Mouse (Mus musculus) MEL (cell line): Measurements from ENCODE around the gene Apopt1. TPM values are rescaled to one million over a fixed set of nuclear protein-coding genes. Genes with fewer than 3 reads are reported as not detected.

Experiments used
- DNase-seq: peaks from one replicate; pipeline ENCODE4 v3.0.0; 2011; ENCODE audit warnings: low read depth, low spot score
- H3K27ac ChIP-seq: 2 replicates; pipeline ENCODE4 v1.5.1; 2012; ENCODE audit warnings: low read depth, mild to moderate bottlenecking, control low read depth, low read length, moderate library complexity; ENCODE audit not compliant: control insufficient read depth
- H3K27me3 ChIP-seq, 2 experiments: fragments of 150-350 bp in 1 of 2; sonication (generic) in 1 of 2; 2 replicates each; pipeline ENCODE4 v1.6.1; 2012; ENCODE audit warnings: low read length in 2 of 2, mild to moderate bottlenecking in 2 of 2, improper control_type of control experiment in 1 of 2, moderate library complexity in 1 of 2; ENCODE audit not compliant: insufficient read depth in 2 of 2, control insufficient read depth in 1 of 2
- H3K36me3 ChIP-seq, 2 experiments: 2 replicates each; pipeline ENCODE4 v1.6.1; 2012 to 2014; ENCODE audit warnings: low read length in 2 of 2, improper control_type of control experiment in 1 of 2, inconsistent platforms in 1 of 2, mild to moderate bottlenecking in 1 of 2; ENCODE audit not compliant: insufficient read depth in 2 of 2, control insufficient read depth in 1 of 2
- H3K4me1 ChIP-seq, 2 experiments: fragments of 150-350 bp in 1 of 2; sonication (generic) in 1 of 2; 2 replicates each; pipeline ENCODE4 v1.6.1; 2012; ENCODE audit warnings: low read length in 2 of 2, improper control_type of control experiment in 1 of 2, mild to moderate bottlenecking in 1 of 2; ENCODE audit not compliant: insufficient read depth in 2 of 2, control insufficient read depth in 1 of 2
- H3K4me3 ChIP-seq, 2 experiments: fragments of 150-350 bp in 1 of 2; sonication (generic) in 1 of 2; 2 replicates each; pipeline ENCODE4 v1.5.1; 2012; ENCODE audit warnings: low read depth in 2 of 2, low read length in 2 of 2, mild to moderate bottlenecking in 2 of 2, moderate library complexity in 2 of 2, control low read depth in 1 of 2, improper control_type of control experiment in 1 of 2; ENCODE audit not compliant: control insufficient read depth in 1 of 2, insufficient read depth in 1 of 2
- H3K79me2 ChIP-seq: 2 replicates; pipeline ENCODE4 v1.6.1; 2012; ENCODE audit warnings: mild to moderate bottlenecking, low read length, moderate library complexity; ENCODE audit not compliant: control insufficient read depth, poor library complexity, insufficient read depth
- H3K9ac ChIP-seq: 2 replicates; pipeline ENCODE4 v1.6.1; 2012; ENCODE audit warnings: low read depth, mild to moderate bottlenecking, control low read depth, low read length, moderate library complexity; ENCODE audit not compliant: control insufficient read depth, poor library complexity, severe bottlenecking
- H3K9me3 ChIP-seq: fragments of 150-350 bp; sonication (generic); replicated peaks from 2 replicates; pipeline ENCODE4 v1.6.1; 2012; ENCODE audit warnings: mild to moderate bottlenecking, low read length, improper control_type of control experiment, moderate library complexity; ENCODE audit not compliant: insufficient read depth
- CHD2 ChIP-seq: IDR thresholded peaks from 2 replicates; pipeline ENCODE4 v1.6.1; 2011; ENCODE audit warnings: low read length, improper control_type of control experiment
- E2F4 ChIP-seq: IDR thresholded peaks from 2 replicates; pipeline ENCODE4 v1.6.1; 2011; ENCODE audit warnings: low read depth, low read length, improper control_type of control experiment, borderline replicate concordance
- ETS1 ChIP-seq: IDR thresholded peaks from 2 replicates; pipeline ENCODE4 v1.6.1; 2012; ENCODE audit warnings: low read depth, mild to moderate bottlenecking, inconsistent platforms, low read length, improper control_type of control experiment, moderate library complexity
- GATA1 ChIP-seq: IDR thresholded peaks from 2 replicates; pipeline ENCODE4 v1.6.1; 2011; ENCODE audit warnings: low read depth, low read length, improper control_type of control experiment
- KAT2A ChIP-seq: conservative IDR thresholded peaks from 2 replicates; pipeline ENCODE4 v1.6.1; 2012; ENCODE audit warnings: low read depth, low read length, improper control_type of control experiment, inconsistent platforms
- MAFK ChIP-seq: IDR thresholded peaks from 2 replicates; pipeline ENCODE4 v1.6.1; 2011; ENCODE audit warnings: low read depth, mild to moderate bottlenecking, low read length, improper control_type of control experiment, borderline replicate concordance
- MAZ ChIP-seq: IDR thresholded peaks from 2 replicates; pipeline ENCODE4 v1.6.1; 2012; ENCODE audit warnings: low read depth, mild to moderate bottlenecking, inconsistent platforms, low read length, improper control_type of control experiment
- NELFE ChIP-seq: IDR thresholded peaks from 2 replicates; pipeline ENCODE4 v1.6.1; 2011; ENCODE audit warnings: low read depth, low read length, improper control_type of control experiment
- NRF1 ChIP-seq: IDR thresholded peaks from 2 replicates; pipeline ENCODE4 v1.6.1; 2014; ENCODE audit warnings: low read depth, mild to moderate bottlenecking, inconsistent platforms, low read length, improper control_type of control experiment, moderate library complexity; ENCODE audit not compliant: poor library complexity, insufficient read depth, severe bottlenecking
- POLR2A ChIP-seq, 2 experiments: IDR thresholded peaks; 2 replicates each; pipeline ENCODE4 v1.6.1; 2011 to 2012; ENCODE audit warnings: low read length in 2 of 2, mild to moderate bottlenecking in 2 of 2, control low read depth in 1 of 2, improper control_type of control experiment in 1 of 2, low read depth in 1 of 2, moderate library complexity in 1 of 2; ENCODE audit not compliant: control insufficient read depth in 1 of 2, insufficient read depth in 1 of 2, poor library complexity in 1 of 2
- POLR2AphosphoS2 ChIP-seq: IDR thresholded peaks from 2 replicates; pipeline ENCODE4 v1.6.1; 2011; ENCODE audit warnings: low read length, improper control_type of control experiment
- RCOR1 ChIP-seq: IDR thresholded peaks from 2 replicates; pipeline ENCODE4 v1.6.1; 2012; ENCODE audit warnings: low read depth, mild to moderate bottlenecking, inconsistent platforms, low read length, improper control_type of control experiment
- TBP ChIP-seq: IDR thresholded peaks from 2 replicates; pipeline ENCODE4 v1.8.0; 2011; ENCODE audit warnings: low read depth, low read length, improper control_type of control experiment
- TCF12 ChIP-seq: IDR thresholded peaks from 2 replicates; pipeline ENCODE4 v1.6.1; 2014; ENCODE audit warnings: low read depth, mild to moderate bottlenecking, inconsistent platforms, low read length, improper control_type of control experiment, moderate library complexity
- USF2 ChIP-seq, 2 experiments: IDR thresholded peaks; 2 replicates each; pipeline ENCODE4 v1.6.1; 2011 to 2012; ENCODE audit warnings: improper control_type of control experiment in 2 of 2, low read length in 2 of 2, borderline replicate concordance in 1 of 2, inconsistent platforms in 1 of 2, low read depth in 1 of 2, mild to moderate bottlenecking in 1 of 2; ENCODE audit not compliant: insufficient read depth in 1 of 2
- ZC3H11A ChIP-seq: IDR thresholded peaks from 2 replicates; pipeline ENCODE4 v1.6.1; 2012; ENCODE audit warnings: low read depth, mild to moderate bottlenecking, inconsistent platforms, low read length, improper control_type of control experiment
- ZKSCAN1 ChIP-seq: IDR thresholded peaks from 2 replicates; pipeline ENCODE4 v1.6.1; 2012; ENCODE audit warnings: low read depth, mild to moderate bottlenecking, inconsistent platforms, low read length, improper control_type of control experiment, moderate library complexity
- ZMIZ1 ChIP-seq: IDR thresholded peaks from 2 replicates; pipeline ENCODE4 v1.6.1; 2012; ENCODE audit warnings: low read depth, mild to moderate bottlenecking, inconsistent platforms, low read length, improper control_type of control experiment, moderate library complexity
- polyA plus RNA-seq, 2 experiments: library from polyadenylated mRNA; stranded (reverse) in 1 of 2; unstranded in 1 of 2; fragments of >175 nt in 1 of 2; fragments of >200 nt in 1 of 2; gene quantifications; 2 replicates each; pipeline versions ENCODE4 v1.2.1 to v1.2.4; 2012; ENCODE audit warnings: low replicate concordance in 2 of 2, low read depth in 1 of 2; ENCODE audit not compliant: insufficient read length in 2 of 2, insufficient read depth in 1 of 2, missing spikeins in 1 of 2
- total RNA-seq: library from RNA; depleted of rRNA; stranded (reverse); fragments of 300-350 nt; gene quantifications from 2 replicates; pipeline ENCODE4 v1.2.3, GENCODE M21; 2012

Apopt1 gene
- total and polyA plus RNA-seq, 3 experiments = 25.7 to 46.5 TPM; not detected in 1

DNA sequence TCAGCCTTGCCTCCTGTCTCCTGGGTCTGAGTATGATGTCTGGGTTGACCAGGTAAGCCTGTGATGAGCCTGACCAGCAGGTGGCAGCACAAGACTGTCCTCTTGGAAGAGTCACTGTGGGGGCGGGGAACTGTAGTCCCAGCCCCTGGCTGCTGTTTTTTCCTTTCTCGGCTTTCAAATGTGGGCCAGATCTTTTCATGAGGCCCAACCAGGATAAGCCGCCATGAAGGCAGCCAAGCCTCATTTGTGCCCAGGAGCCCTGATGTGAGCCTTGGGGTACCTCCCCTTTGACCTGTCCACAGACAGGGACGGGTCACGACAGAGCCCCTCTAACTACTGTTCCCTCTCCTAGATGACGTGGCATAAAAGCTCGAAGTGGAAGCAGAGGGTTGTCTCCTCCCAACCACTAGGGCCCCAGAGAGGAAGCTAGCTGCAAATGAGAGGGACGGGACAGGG lies 44.6 kb upstream of the Apopt1 start (continued):
- TF ChIP-seq NELFE (peak; percentile 57), GATA1 (no peak), RCOR1 (0 out of 2 replicates have a peak, but pooled peaks have one; percentile 9), POLR2AphosphoS2 (no peak), TCF12 (no peak; the same call in 1 of the 2 replicates), ETS1 (0 out of 2 replicates have a peak, but pooled peaks have one; percentile 37), POLR2A (IDR thresholded peaks at IDR 0.05; ENCODE audit: control insufficient read depth in 1 of 2, insufficient read depth in 1 of 2, low read depth in 1 of 2, low read length in 2 of 2, poor library complexity in 1 of 2) (peak; percentile 4 to 75; a peak in 2 of 4 replicates), NRF1 (no peak), TBP (peak; percentile 23; the same call in 1 of the 2 replicates), USF2 (IDR thresholded peaks at IDR 0.05; ENCODE audit: borderline replicate concordance in 1 of 2, insufficient read depth in 1 of 2, low read depth in 1 of 2, low read length in 2 of 2) (no peak), KAT2A (no peak; the same call in 1 of the 2 replicates)

DNA sequence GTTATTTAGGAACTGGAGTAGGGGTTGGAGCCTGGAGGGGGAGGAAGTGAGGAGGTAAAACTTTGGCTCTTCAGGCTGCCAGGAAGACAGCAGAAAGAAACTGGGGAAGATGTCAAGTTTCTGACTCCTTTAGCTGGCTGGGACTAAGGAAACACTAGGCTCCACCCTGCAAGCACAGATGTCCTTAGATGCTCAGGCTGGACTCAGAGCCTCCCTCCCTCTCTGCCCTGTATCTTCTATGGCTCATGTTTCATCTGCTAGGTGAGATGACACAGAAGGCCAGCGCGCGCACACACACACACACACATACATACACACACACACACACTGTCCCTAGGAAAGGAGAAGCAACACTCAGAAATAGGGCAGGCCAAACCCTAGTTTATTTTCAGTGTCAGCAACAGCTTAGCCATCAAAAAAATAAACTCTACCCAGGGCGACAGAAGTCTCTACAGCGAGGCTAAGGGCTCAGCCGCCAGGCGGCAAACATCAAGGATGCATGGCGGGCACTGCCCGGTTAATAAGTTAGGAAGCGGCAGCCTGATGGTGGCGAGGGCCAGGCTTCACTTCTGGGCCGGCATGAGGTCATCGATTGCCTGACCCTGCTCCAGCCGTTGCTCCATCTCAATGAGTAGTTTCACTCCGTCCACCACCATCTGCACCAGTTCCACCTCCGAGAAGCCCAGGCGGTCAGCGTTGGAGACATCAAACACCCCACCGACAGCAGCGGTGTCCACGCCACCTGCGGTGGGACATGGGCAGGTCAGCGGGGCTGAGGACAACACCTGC lies 43.9 kb upstream of the Apopt1 start:
- Histone ChIP-seq H3K79me2 (no peaks in the 10 kb centered on the region; the same call in 1 of the 2 replicates), H3K4me1 (no peaks in the 10 kb centered on the region; a peak in 1 of 4 replicates), H3K4me3 (peak overlapping the region; percentile 62 to 71; a peak in 3 of 4 replicates)

DNA sequence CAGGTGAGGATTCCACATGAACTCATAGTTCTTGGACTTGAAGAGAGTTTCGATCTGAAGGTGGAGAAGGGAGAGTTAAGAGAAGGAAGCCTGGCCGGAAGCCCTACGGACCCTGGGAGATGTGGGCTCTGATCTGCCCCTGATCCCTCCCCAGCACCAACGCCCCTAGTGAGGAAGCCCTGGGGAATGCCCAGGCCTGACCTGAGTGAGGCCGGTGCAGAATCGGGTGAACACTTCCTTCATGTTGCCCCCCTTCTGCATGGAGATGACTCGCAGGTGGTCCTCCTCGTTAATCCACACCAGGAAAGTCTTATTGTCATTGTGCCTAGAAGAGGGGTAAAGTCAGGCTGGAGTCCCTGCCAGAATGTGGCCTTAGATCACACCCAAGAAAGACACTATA lies 43.1 kb upstream of the Apopt1 start:
- H3K27ac ChIP-seq = no peak overlapping the region
- TF ChIP-seq MAFK = no peak
- no peak for TF ChIP-seq E2F4
- no peak for TF ChIP-seq ZKSCAN1
- TF ChIP-seq MAZ = no peak
- no peak for TF ChIP-seq ZMIZ1
- TF ChIP-seq ZC3H11A = no peak
- TF ChIP-seq, all 39 proteins: peak for 0

More for the DNA sequence above, 43.9 kb upstream of the Apopt1 start:
- peak overlapping the region; percentile 87 for H3K9ac ChIP-seq
- peak overlapping the region; percentile 84 for H3K27ac ChIP-seq
- H3K9me3 ChIP-seq = no peaks in the 10 kb centered on the region
- no peak for TF ChIP-seq CHD2
- no peaks in the 10 kb centered on the region for H3K36me3 ChIP-seq
- no peaks in the 10 kb centered on the region for H3K27me3 ChIP-seq
- no peak for DNase-seq

More for the DNA sequence above, 43.1 kb upstream of the Apopt1 start:
- H3K79me2 ChIP-seq = no peaks in the 10 kb centered on the region; the same call in 1 of the 2 replicates
- DNase-seq = no peak
- H3K9me3 ChIP-seq = no peaks in the 10 kb centered on the region
- H3K27me3 ChIP-seq = no peaks in the 10 kb centered on the region
- no peaks in the 10 kb centered on the region; a peak in 1 of 4 replicates for H3K4me1 ChIP-seq
- H3K4me3 ChIP-seq = no peak overlapping the region
- no peak overlapping the region for H3K9ac ChIP-seq
- 0 out of 4 replicates have a peak, but pooled peaks cover 0 to 2% of the 10 kb centered on the region in 2 experiments for H3K36me3 ChIP-seq
